Mouse (Mus musculus): ENCODE data around the gene Tmem97.
"Not testable (repeated sequence)": the region's sequence is repeated elsewhere in the genome, so short reads cannot be mapped to it uniquely, and the experiment has no call there.

Tmem97 gene

GRCm38 (mm10) chr11:78550168-78551058 lies at the start of gene Tmem97:
TSS of gene Tmem97 (minus strand) at chr11:78550777.
- DNase-seq (ENCODE audit: low spot score in 2 of 2): peak; percentile 95

- DNase-seq (ENCODE audit: low spot score in 2 of 2): peak; percentile 38 to 50
These were observed 49.5 kb upstream of the Tmem97 start for GRCm38 (mm10) chr11:78600051-78600450.

- no peak for DNase-seq (ENCODE audit: low spot score in 2 of 2)
These were observed 48.3 kb upstream of the Tmem97 start for GRCm38 (mm10) chr11:78598763-78599415.

GRCm38 (mm10) chr11:78596750-78597149 lies 46.2 kb upstream of the Tmem97 start:
- DNase-seq (ENCODE audit: low spot score in 2 of 2): no peak

GRCm38 (mm10) chr11:78595773-78596172 lies 45.2 kb upstream of the Tmem97 start:
- DNase-seq (ENCODE audit: low spot score in 2 of 2): no peak

- DNase-seq (ENCODE audit: low spot score in 2 of 2): no peak
These were observed 43.8 kb upstream of the Tmem97 start for GRCm38 (mm10) chr11:78594271-78594964.

GRCm38 (mm10) chr11:78587677-78588076 lies 37.1 kb upstream of the Tmem97 start:
- not testable (repeated sequence) for DNase-seq (ENCODE audit: low spot score in 2 of 2)

GRCm38 (mm10) chr11:78586099-78586498 lies 35.5 kb upstream of the Tmem97 start:
- no peak for DNase-seq (ENCODE audit: low spot score in 2 of 2)

GRCm38 (mm10) chr11:78582848-78583247 lies 32.3 kb upstream of the Tmem97 start:
- no peak for DNase-seq (ENCODE audit: low spot score in 2 of 2)

GRCm38 (mm10) chr11:78574975-78575374 lies 24.4 kb upstream of the Tmem97 start:
- no peak for DNase-seq (ENCODE audit: low spot score in 2 of 2)

GRCm38 (mm10) chr11:78574536-78574935 lies 24.0 kb upstream of the Tmem97 start:
- DNase-seq (ENCODE audit: low spot score in 2 of 2): no peak

- DNase-seq (ENCODE audit: low spot score in 2 of 2): not testable (repeated sequence)
These were observed 23.5 kb upstream of the Tmem97 start for GRCm38 (mm10) chr11:78574031-78574430.

- no peak for DNase-seq (ENCODE audit: low spot score in 2 of 2)
These were observed 21.3 kb upstream of the Tmem97 start for GRCm38 (mm10) chr11:78571854-78572253.

- no peak for DNase-seq (ENCODE audit: low spot score in 2 of 2)
These were observed 20.9 kb upstream of the Tmem97 start for GRCm38 (mm10) chr11:78571441-78571840.

- no peak for DNase-seq (ENCODE audit: low spot score in 2 of 2)
These were observed 19.2 kb upstream of the Tmem97 start for GRCm38 (mm10) chr11:78569806-78570205.

GRCm38 (mm10) chr11:78568827-78569226 lies 18.2 kb upstream of the Tmem97 start:
- no peak for DNase-seq (ENCODE audit: low spot score in 2 of 2)

GRCm38 (mm10) chr11:78567614-78568013 lies 17.0 kb upstream of the Tmem97 start:
- DNase-seq (ENCODE audit: low spot score in 2 of 2): no peak

GRCm38 (mm10) chr11:78566775-78567174 lies 16.2 kb upstream of the Tmem97 start:
- no peak for DNase-seq (ENCODE audit: low spot score in 2 of 2)

- DNase-seq (ENCODE audit: low spot score in 2 of 2): peak; percentile 44 to 56
These were observed 9.9 kb upstream of the Tmem97 start for GRCm38 (mm10) chr11:78560447-78560846.

- DNase-seq (ENCODE audit: low spot score in 2 of 2): no peak
These were observed 6.7 kb upstream of the Tmem97 start for GRCm38 (mm10) chr11:78557241-78557640.

GRCm38 (mm10) chr11:78556070-78556469 lies 5.5 kb upstream of the Tmem97 start:
- DNase-seq (ENCODE audit: low spot score in 2 of 2): no peak

GRCm38 (mm10) chr11:78555623-78556022 lies 5.0 kb upstream of the Tmem97 start:
- no peak for DNase-seq (ENCODE audit: low spot score in 2 of 2)

Measured in spleen, postnatal 36 days (tissue).